Mouse (Mus musculus) thymus, adult 2 months (tissue): ENCODE data around the gene Alpi.

ENCODE experiments used
- CTCF ChIP-seq: fragments of 200-500 bp; IDR thresholded peaks from 2 replicates; pipeline ENCODE4 v1.5.1; 2012; ENCODE audit warnings: mild to moderate bottlenecking, control low read depth, low read length, moderate library complexity, borderline replicate concordance; ENCODE audit not compliant: control insufficient read depth, poor library complexity, insufficient read depth; ENCODE audit errors: extremely low read depth
- POLR2A ChIP-seq: fragments of 200-500 bp; IDR thresholded peaks from 2 replicates; pipeline ENCODE4 v1.6.1; 2012; ENCODE audit warnings: mild to moderate bottlenecking, low read length, control low read depth, moderate library complexity; ENCODE audit not compliant: control insufficient read depth, poor library complexity, insufficient read depth; ENCODE audit errors: extremely low read depth

DNA sequence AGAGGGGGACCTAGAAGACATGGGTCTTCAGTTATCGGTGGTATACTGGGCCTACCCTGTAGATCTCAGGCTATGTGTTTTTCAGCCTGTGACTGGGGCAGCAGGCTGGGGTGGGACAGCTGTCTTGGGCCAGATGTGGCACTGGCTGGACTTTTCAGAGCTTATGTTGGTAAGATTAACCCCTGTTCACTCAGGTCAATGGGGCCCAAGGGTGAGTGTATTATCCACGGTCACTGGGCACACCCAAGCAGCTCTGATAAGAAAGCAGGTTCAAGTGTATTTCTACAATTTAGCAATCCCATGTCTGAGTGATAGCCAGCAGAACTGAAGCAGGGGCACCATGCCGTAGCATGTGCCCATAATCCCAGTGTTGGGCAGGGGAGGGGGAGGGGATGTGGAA lies 708 bp upstream of the Alpi start:
- TF ChIP-seq CTCF, result no peak
- no peak for TF ChIP-seq POLR2A
